Mouse (Mus musculus): ENCODE measurements at regions not wholly inside any gene's neighbourhood (a gene's known extent, or its start where the extent isn't known, plus 50 kb on each side); places are given as distances from the start of the nearest gene placed in this dataset.

DNA sequence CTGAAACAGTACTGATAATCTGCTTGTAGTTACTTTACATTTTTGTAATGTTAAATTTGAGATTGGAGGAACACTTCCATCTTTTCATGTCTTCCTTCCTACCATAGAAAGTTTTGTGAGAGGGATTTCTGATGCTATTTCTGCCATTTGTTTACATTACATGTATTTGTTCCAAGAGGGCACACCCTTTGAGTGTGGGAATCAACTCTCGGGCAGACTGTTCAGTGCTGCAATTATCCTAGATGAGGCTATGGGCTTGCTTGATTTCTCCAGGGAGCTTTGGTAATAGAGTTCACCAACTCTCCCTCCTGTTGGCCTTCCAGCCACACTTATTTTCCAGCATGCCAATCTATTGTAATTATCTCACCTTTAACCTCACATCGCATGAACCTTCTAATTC lies 52.4 kb downstream of the Gm13691 start:
- no peaks in the 10 kb centered on the region for H3K27me3 ChIP-seq (ENCODE audit: control insufficient read depth, insufficient read depth, low read length)
- H3K9me3 ChIP-seq (ENCODE audit: control insufficient read depth, low read length): no peaks in the 10 kb centered on the region
- H3K27ac ChIP-seq (ENCODE audit: low read depth, low read length): no peak overlapping the region; the same call in 1 of the 2 replicates
- H3K4me2 ChIP-seq (ENCODE audit: low read depth, low read length, severe bottlenecking): no peak overlapping the region
- H3K9ac ChIP-seq (ENCODE audit: low read length): no peak overlapping the region
- 40% methylated on average over 2 of the region's 2 CpGs for WGBS
- no peak for DNase-seq (ENCODE audit: low spot score)
- no peaks in the 10 kb centered on the region for H3K36me3 ChIP-seq (ENCODE audit: control insufficient read depth, insufficient read depth, low read length)
- no peak overlapping the region for H3K4me3 ChIP-seq (ENCODE audit: low read depth, low read length)
- no peak for ATAC-seq (replicated peaks; ENCODE audit: low FRiP score)
- no peaks in the 10 kb centered on the region for H3K4me1 ChIP-seq (replicated peaks; ENCODE audit: control insufficient read depth, insufficient read depth, low read length)

DNA sequence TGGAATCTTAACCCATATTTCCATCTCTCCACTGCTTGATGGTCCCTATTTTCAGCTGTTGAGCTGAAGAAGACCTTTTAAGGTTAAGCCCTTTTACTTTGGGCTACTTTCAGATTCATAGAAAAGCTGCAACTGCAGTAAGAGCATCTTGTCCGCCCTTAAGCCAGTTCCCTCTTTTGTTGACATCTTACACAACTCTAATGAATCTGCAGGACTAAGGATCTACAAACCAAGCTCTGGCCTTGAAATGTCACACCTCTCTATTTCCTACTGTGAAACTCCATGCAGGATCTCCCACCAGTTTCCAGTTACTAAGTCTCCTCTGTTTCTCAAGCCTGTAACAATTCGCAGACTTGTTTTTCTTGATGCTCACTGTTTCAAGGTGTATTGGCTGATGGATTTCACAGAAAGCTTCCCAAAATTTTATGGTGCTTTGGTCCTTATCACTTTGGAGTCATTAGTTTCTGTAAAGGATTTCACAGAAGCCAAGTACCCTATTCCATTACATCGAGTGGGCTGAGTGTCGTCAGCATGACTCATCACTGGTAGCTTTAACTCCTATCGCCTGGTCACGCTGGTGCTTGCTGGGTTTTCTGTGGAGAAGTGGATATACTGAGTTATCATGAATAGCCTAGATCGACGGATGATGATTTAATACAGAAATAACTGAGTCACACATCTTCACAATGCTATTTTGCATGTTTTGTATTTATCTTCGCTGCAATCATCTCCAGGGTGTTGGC lies 58.2 kb downstream of the Gm13691 start:
- Histone ChIP-seq H3K36me3 (ENCODE audit: control insufficient read depth, insufficient read depth, low read length) (no peaks in the 10 kb centered on the region), H3K9me3 (ENCODE audit: control insufficient read depth, low read length) (no peaks in the 10 kb centered on the region), H3K4me3 (ENCODE audit: low read depth, low read length) (no peak overlapping the region), H3K27ac (ENCODE audit: low read depth, low read length) (no peak overlapping the region), H3K4me2 (ENCODE audit: low read depth, low read length, severe bottlenecking) (no peak overlapping the region), H3K4me1 (replicated peaks; ENCODE audit: control insufficient read depth, insufficient read depth, low read length) (no peaks in the 10 kb centered on the region), H3K9ac (ENCODE audit: low read length) (no peak overlapping the region), H3K27me3 (ENCODE audit: control insufficient read depth, insufficient read depth, low read length) (no peaks in the 10 kb centered on the region)
- WGBS: 90% methylated on average over 9 of the region's 9 CpGs
- DNase-seq (ENCODE audit: low spot score) (no peak), ATAC-seq (replicated peaks; ENCODE audit: low FRiP score) (no peak)

DNA sequence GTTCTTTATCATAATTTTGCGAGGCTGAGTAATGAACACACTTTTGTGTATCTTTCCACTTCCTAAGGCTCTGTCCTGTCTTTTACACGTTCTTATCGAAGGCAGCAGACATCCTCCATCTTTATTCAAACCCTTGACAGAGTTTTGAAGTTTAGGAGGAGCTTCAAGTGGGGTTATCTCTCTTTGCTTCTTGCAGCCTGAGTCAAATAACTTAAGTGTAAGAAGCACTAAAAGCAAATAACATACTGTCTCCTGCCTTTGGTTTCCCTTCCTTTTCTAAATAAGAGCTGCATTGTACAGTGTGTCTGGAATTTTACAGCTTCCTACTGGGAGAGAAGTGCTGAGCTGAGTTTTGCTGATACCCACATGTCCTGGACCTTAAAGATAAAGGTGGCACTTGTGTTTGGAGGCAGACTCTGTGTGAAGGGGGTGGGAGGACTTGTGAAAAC lies 61.6 kb downstream of the Gm13691 start:
- no peak overlapping the region for H3K9ac ChIP-seq (ENCODE audit: low read length)
- H3K27me3 ChIP-seq (ENCODE audit: control insufficient read depth, insufficient read depth, low read length): no peaks in the 10 kb centered on the region
- H3K36me3 ChIP-seq (ENCODE audit: control insufficient read depth, insufficient read depth, low read length): no peaks in the 10 kb centered on the region
- DNase-seq (ENCODE audit: low spot score): no peak
- H3K4me1 ChIP-seq (replicated peaks; ENCODE audit: control insufficient read depth, insufficient read depth, low read length): no peaks in the 10 kb centered on the region
- 75% methylated on average over 3 of the region's 3 CpGs for WGBS
- H3K4me3 ChIP-seq (ENCODE audit: low read depth, low read length): no peak overlapping the region
- H3K9me3 ChIP-seq (ENCODE audit: control insufficient read depth, low read length): no peaks in the 10 kb centered on the region
- no peak overlapping the region for H3K4me2 ChIP-seq (ENCODE audit: low read depth, low read length, severe bottlenecking)
- no peak overlapping the region for H3K27ac ChIP-seq (ENCODE audit: low read depth, low read length)
- 0 out of 2 replicates have a peak, but pooled peaks have one; percentile 44 for ATAC-seq (replicated peaks; ENCODE audit: low FRiP score)

DNA sequence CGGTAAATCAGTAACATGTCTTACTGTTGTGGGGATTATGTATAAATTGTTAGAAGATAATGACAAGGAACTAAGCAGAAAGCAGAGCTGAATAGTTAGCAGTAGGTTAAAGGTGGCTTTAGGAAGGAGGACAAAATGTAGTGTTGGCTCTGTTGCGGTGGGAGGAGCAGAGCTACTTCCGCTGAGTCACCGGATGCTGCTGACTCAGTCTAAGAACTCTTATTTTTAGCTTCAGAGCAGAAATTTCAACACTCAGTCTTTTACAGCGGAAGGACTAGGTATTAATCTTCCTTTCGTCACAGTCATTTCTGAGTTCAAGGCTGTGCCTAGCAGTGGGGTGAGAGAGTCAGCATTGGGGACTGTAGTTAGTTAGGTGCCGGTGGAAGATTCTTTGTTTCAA lies 68.9 kb downstream of the Gm13691 start:
- H3K9me3 ChIP-seq (ENCODE audit: control insufficient read depth, low read length): no peaks in the 10 kb centered on the region
- DNase-seq (ENCODE audit: low spot score): no peak
- ATAC-seq (replicated peaks; ENCODE audit: low FRiP score): no peak
- no peaks in the 10 kb centered on the region for H3K36me3 ChIP-seq (ENCODE audit: control insufficient read depth, insufficient read depth, low read length)
- H3K4me1 ChIP-seq (replicated peaks; ENCODE audit: control insufficient read depth, insufficient read depth, low read length): no peaks in the 10 kb centered on the region
- H3K4me2 ChIP-seq (ENCODE audit: low read depth, low read length, severe bottlenecking): no peak overlapping the region
- no peak overlapping the region for H3K4me3 ChIP-seq (ENCODE audit: low read depth, low read length)
- no peak overlapping the region for H3K9ac ChIP-seq (ENCODE audit: low read length)
- WGBS: 93% methylated on average over 7 of the region's 7 CpGs
- no peaks in the 10 kb centered on the region for H3K27me3 ChIP-seq (ENCODE audit: control insufficient read depth, insufficient read depth, low read length)
- H3K27ac ChIP-seq (ENCODE audit: low read depth, low read length): no peak overlapping the region

DNA sequence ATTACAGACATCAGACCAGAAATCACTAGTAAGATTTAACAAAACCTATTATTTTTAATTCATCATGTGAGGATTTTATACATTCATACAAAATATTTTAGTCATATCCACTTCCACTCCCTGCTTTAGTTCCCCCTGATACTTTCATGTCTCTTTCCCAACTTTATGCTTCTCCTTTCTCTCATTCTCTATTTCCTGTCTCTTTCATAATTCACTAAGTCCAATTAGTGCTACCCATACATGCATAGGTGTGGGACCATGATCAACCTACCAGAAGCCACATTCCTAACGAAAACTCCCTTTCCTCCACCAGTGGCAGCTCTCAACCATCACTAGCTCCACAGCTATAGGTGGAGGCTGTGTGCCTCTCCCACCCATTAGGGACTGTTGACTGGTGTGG lies 70.9 kb downstream of the Gm13691 start:
- no peak overlapping the region for H3K4me3 ChIP-seq (ENCODE audit: low read depth, low read length)

DNA sequence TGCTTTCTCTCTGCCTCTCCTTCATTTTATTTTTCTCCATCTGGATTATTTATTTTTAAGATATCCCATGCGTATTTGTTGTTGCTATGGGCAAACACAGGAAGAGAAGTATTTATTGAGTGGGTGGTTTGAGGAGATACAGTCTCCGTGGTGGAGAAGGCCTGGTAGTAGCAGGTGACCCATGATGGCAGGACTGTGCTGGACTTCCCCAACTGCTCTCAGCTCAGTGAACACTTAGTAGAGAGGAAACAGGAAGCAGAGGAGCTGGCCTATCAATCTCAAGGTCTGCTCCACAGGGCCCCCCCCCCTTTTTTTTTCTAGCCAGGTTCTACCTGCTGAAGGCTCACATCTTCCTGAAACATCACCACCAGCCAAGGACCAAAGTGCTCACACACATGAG lies 74.0 kb downstream of the Gm13691 start:
- H3K27ac ChIP-seq (ENCODE audit: low read depth, low read length): no peak overlapping the region
- no peaks in the 10 kb centered on the region for H3K4me1 ChIP-seq (replicated peaks; ENCODE audit: control insufficient read depth, insufficient read depth, low read length)
- H3K36me3 ChIP-seq (ENCODE audit: control insufficient read depth, insufficient read depth, low read length): no peaks in the 10 kb centered on the region
- H3K27me3 ChIP-seq (ENCODE audit: control insufficient read depth, insufficient read depth, low read length): no peaks in the 10 kb centered on the region
- no peak overlapping the region for H3K9ac ChIP-seq (ENCODE audit: low read length)
- DNase-seq (ENCODE audit: low spot score) (no peak), ATAC-seq (replicated peaks; ENCODE audit: low FRiP score) (no peak)
- no peak overlapping the region for H3K4me3 ChIP-seq (ENCODE audit: low read depth, low read length)
- H3K9me3 ChIP-seq (ENCODE audit: control insufficient read depth, low read length): no peaks in the 10 kb centered on the region
- no peak overlapping the region for H3K4me2 ChIP-seq (ENCODE audit: low read depth, low read length, severe bottlenecking)
- 91% methylated on average over 2 of the region's 2 CpGs for WGBS

More for the DNA sequence above, 70.9 kb downstream of the Gm13691 start:
- Histone ChIP-seq H3K36me3 (ENCODE audit: control insufficient read depth, insufficient read depth, low read length) (no peaks in the 10 kb centered on the region), H3K9me3 (ENCODE audit: control insufficient read depth, low read length) (no peaks in the 10 kb centered on the region), H3K4me1 (replicated peaks; ENCODE audit: control insufficient read depth, insufficient read depth, low read length) (no peaks in the 10 kb centered on the region), H3K4me2 (ENCODE audit: low read depth, low read length, severe bottlenecking) (no peak overlapping the region), H3K9ac (ENCODE audit: low read length) (no peak overlapping the region), H3K27me3 (ENCODE audit: control insufficient read depth, insufficient read depth, low read length) (no peaks in the 10 kb centered on the region), H3K27ac (ENCODE audit: low read depth, low read length) (no peak overlapping the region)
- no peak for DNase-seq (ENCODE audit: low spot score)
- ATAC-seq (replicated peaks; ENCODE audit: low FRiP score): no peak
- 94% methylated on average over 1 of the region's 1 CpGs for WGBS

DNA sequence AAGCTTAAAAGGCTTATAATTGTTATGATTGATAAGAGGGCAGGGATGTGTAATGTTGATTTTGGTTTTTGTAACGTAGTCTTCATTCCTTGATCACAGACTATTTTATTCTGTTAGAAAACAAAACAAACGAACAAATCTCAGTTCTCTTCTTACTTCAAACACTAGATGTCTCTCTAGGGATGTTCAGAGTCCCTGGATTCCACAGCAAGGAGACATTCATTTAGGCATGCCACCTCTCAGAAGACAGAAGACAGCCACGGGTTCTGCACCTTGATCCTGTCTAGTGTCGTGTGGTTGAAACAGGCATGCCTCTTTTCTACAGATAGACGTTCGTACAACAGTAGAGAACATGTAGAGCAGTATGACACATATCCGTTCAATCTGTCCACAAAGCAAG lies 74.7 kb downstream of the Gm13691 start:
- Histone ChIP-seq H3K4me3 (ENCODE audit: low read depth, low read length) (no peak overlapping the region), H3K9ac (ENCODE audit: low read length) (no peak overlapping the region), H3K27me3 (ENCODE audit: control insufficient read depth, insufficient read depth, low read length) (no peaks in the 10 kb centered on the region), H3K9me3 (ENCODE audit: control insufficient read depth, low read length) (no peaks in the 10 kb centered on the region), H3K4me2 (ENCODE audit: low read depth, low read length, severe bottlenecking) (no peak overlapping the region), H3K36me3 (ENCODE audit: control insufficient read depth, insufficient read depth, low read length) (no peaks in the 10 kb centered on the region), H3K27ac (ENCODE audit: low read depth, low read length) (no peak overlapping the region), H3K4me1 (replicated peaks; ENCODE audit: control insufficient read depth, insufficient read depth, low read length) (no peaks in the 10 kb centered on the region)
- 77% methylated on average over 7 of the region's 7 CpGs for WGBS
- ATAC-seq (replicated peaks; ENCODE audit: low FRiP score): no peak
- DNase-seq (ENCODE audit: low spot score): no peak

DNA sequence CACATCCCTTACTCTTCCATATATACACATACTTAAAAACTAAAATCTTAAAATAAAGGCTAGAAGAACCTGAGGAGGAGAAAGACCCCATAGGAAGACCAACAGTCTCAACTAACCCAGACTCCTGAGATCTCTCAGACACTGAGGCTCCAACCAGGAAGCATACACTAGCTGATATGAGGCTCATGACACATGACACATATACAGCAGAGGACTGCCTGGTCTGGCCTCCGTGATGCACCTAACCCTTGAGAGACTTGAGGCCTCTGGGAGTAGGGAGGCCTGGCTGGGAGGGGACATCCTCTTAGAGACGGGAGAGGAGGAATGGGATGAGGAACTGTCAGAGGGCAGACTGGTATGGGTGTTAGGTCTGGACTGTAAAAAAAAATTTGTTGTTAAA lies 75.4 kb downstream of the Gm13691 start:
- WGBS: 90% methylated on average over 2 of the region's 2 CpGs
- Histone ChIP-seq H3K4me1 (replicated peaks; ENCODE audit: control insufficient read depth, insufficient read depth, low read length) (no peaks in the 10 kb centered on the region), H3K36me3 (ENCODE audit: control insufficient read depth, insufficient read depth, low read length) (no peaks in the 10 kb centered on the region), H3K27ac (ENCODE audit: low read depth, low read length) (no peak overlapping the region), H3K9me3 (ENCODE audit: control insufficient read depth, low read length) (no peaks in the 10 kb centered on the region), H3K4me3 (ENCODE audit: low read depth, low read length) (no peak overlapping the region), H3K9ac (ENCODE audit: low read length) (no peak overlapping the region), H3K4me2 (ENCODE audit: low read depth, low read length, severe bottlenecking) (no peak overlapping the region), H3K27me3 (ENCODE audit: control insufficient read depth, insufficient read depth, low read length) (no peaks in the 10 kb centered on the region)
- DNase-seq (ENCODE audit: low spot score): no peak
- no peak for ATAC-seq (replicated peaks; ENCODE audit: low FRiP score)

DNA sequence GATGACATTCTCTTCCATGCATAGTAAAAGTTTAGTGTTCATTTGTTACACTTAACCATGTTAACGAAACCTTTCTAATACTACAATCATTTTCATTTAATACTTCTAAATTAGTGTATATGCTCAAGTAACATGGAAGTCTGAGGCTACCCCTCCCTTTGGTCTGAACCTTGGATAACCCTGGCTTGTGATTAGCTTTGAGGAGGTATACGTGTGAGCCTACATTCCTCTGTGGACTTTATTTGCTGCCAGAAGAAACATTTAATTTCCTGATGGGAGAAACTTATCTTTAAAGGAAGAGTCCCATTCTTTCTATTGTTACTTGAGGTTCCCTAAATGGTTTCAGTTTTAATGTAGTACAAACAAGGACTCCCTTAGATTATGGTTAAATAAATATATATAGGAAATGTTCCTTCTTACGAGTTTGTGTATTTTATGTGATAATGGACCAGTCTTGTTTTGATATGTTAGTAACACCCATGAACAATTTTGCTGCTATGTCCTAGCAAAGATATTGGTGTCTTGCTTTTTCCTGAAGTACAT lies 75.9 kb downstream of the Gm13691 start:
- H3K4me3 ChIP-seq (ENCODE audit: low read depth, low read length): no peak overlapping the region
- ATAC-seq (replicated peaks; ENCODE audit: low FRiP score): no peak
- no peaks in the 10 kb centered on the region for H3K36me3 ChIP-seq (ENCODE audit: control insufficient read depth, insufficient read depth, low read length)
- no peak for DNase-seq (ENCODE audit: low spot score)
- H3K4me2 ChIP-seq (ENCODE audit: low read depth, low read length, severe bottlenecking): no peak overlapping the region
- no peaks in the 10 kb centered on the region for H3K4me1 ChIP-seq (replicated peaks; ENCODE audit: control insufficient read depth, insufficient read depth, low read length)
- no peak overlapping the region for H3K27ac ChIP-seq (ENCODE audit: low read depth, low read length)
- WGBS: 88% methylated on average over 3 of the region's 3 CpGs
- no peaks in the 10 kb centered on the region for H3K9me3 ChIP-seq (ENCODE audit: control insufficient read depth, low read length)
- H3K9ac ChIP-seq (ENCODE audit: low read length): no peak overlapping the region
- H3K27me3 ChIP-seq (ENCODE audit: control insufficient read depth, insufficient read depth, low read length): no peaks in the 10 kb centered on the region

Measured in forebrain, embryonic 11.5 days (tissue).